Comparison of ENCODE assay signal across 16 mouse cellular contexts in genomic region chr1:119031185-119031584, GRCm38 (mm10). TPM values are rescaled to one million over a fixed set of nuclear protein-coding genes. Genes with fewer than 3 reads are reported as not detected.
DNase-seq lines count a peak whose midpoint lies in the region; ATAC-seq lines count a peak whose summit lies in the region.
"Had no signal": no experiment of that assay in that cellular context is flagged by ENCODE, and none has a peak within 500 bp of the region (broad histone marks: within the 10 kb centered on the region; RNA-seq: fewer than 3 reads in every experiment).

No protein-coding gene starts in this region.

- WGBS in liver, embryonic 11.5 days = 71% methylated on average over 6 of the region's 6 CpGs

- H3K4me1 ChIP-seq in liver, embryonic 11.5 days (replicated peaks; ENCODE audit: control insufficient read depth, insufficient read depth, low read length) = peaks cover 12% of the 10 kb centered on the region; the same call in 1 of the 2 replicates

- no peak overlapping the region for H3K27ac ChIP-seq in liver, embryonic 11.5 days (ENCODE audit: low read depth, low read length)
- H3K27ac ChIP-seq: hindbrain, embryonic 13.5 days; kidney, postnatal 0 days; limb, embryonic 12.5 days; macrophage had no signal

- H3K9ac ChIP-seq in liver, embryonic 11.5 days (ENCODE audit: low read depth, low read length) = no peak overlapping the region
- H3K9ac ChIP-seq: forebrain, postnatal 0 days; hindbrain, embryonic 13.5 days; limb, embryonic 12.5 days had no signal

- no peaks in the 10 kb centered on the region for H3K9me3 ChIP-seq in liver, embryonic 11.5 days (ENCODE audit: control insufficient read depth, low read length)
- H3K9me3 ChIP-seq: hindbrain, embryonic 13.5 days; limb, embryonic 12.5 days had no signal

- no peak overlapping the region for H3K4me3 ChIP-seq in liver, embryonic 11.5 days (ENCODE audit: low read depth, low read length)
- H3K4me3 ChIP-seq: hindbrain, embryonic 13.5 days; limb, embryonic 12.5 days had no signal

- no peaks in the 10 kb centered on the region for H3K27me3 ChIP-seq in liver, embryonic 11.5 days (replicated peaks; ENCODE audit: control insufficient read depth, insufficient read depth, low read length)
- H3K27me3 ChIP-seq: hindbrain, embryonic 13.5 days; limb, embryonic 12.5 days had no signal

- no peaks in the 10 kb centered on the region for H3K36me3 ChIP-seq in liver, embryonic 11.5 days (ENCODE audit: control insufficient read depth, insufficient read depth, low read length)
- H3K36me3 ChIP-seq: hindbrain, embryonic 13.5 days had no signal

- DNase-seq in heart, adult 18-20 months = peak; percentile 60 to 65
- DNase-seq in heart, adult 8-10 months (ENCODE audit: low spot score) = no peak
- DNase-seq in lung, postnatal 10 days = peak; percentile 22
- no peak for DNase-seq in lung, postnatal 4 days
- no peak for DNase-seq in liver, embryonic 11.5 days (ENCODE audit: low spot score)
- peak; percentile 44 for DNase-seq in skeletal muscle tissue, adult 2 months (ENCODE audit: low read depth, low spot score)
- DNase-seq in neural tube, embryonic 10.5 days (ENCODE audit: extremely low spot score, low spot score) = no peak
- DNase-seq: cerebellum, adult 9-11 months; forebrain, postnatal 0 days; right cerebral cortex, postnatal 4 days; thymus, postnatal 36 days had no signal

- 0 out of 2 replicates have a peak, but pooled peaks have one; percentile 39 for ATAC-seq in liver, embryonic 11.5 days (replicated peaks; ENCODE audit: low FRiP score)
- ATAC-seq: forebrain, postnatal 0 days had no signal

- no peak overlapping the region for H3K4me2 ChIP-seq in liver, embryonic 11.5 days
- H3K4me2 ChIP-seq: hindbrain, embryonic 13.5 days; limb, embryonic 12.5 days; midbrain, embryonic 11.5 days had no signal

RNA-seq across cellular contexts. Expression of gene Gli2, which starts 22.2 kb away (rescaled TPM):
- 1 to 10 TPM; 1.0 to 1.2 TPM for total RNA-seq in heart, adult 18-20 months (2021)
- total RNA-seq in heart, adult 8-10 months (2022) = 1 to 10 TPM in 2 of 4 experiments, under 1 TPM in 2; 0.80 to 1.5 (median 0.99) TPM
- polyA plus RNA-seq in liver, embryonic 11.5 days (2014; fragmentation: Nextera tagmentation; extraction: Ambion mirVana) = 3.4 and 3.6 TPM in 2 replicates
- polyA plus RNA-seq: macrophage had no signal

Comparison
In these comparisons a context has a peak if more than half of its experiments do, and no peak if none do; other contexts are left out.
1. DNase-seq: peak in heart, adult 18-20 months (2 of 2), lung, postnatal 10 days (single experiment) and skeletal muscle tissue, adult 2 months (single experiment); none in heart, adult 8-10 months (single experiment), lung, postnatal 4 days (0 of 2), liver, embryonic 11.5 days (single experiment) and neural tube, embryonic 10.5 days (single experiment).